Mouse (Mus musculus) forebrain, embryonic 10.5 days (tissue): ENCODE results near the gene Olfr1417. TPM values are rescaled to one million over a fixed set of nuclear protein-coding genes. Genes with fewer than 3 reads are reported as not detected.
"Not testable (repeated sequence)": the region's sequence is repeated elsewhere in the genome, so short reads cannot be mapped to it uniquely, and the experiment has no call there.

Experiments used
- DNase-seq: peaks from one replicate; pipeline ENCODE4 v3.0.0-alpha.2; 2017; ENCODE audit warnings: low spot score; ENCODE audit errors: extremely low spot score
- H3K27ac ChIP-seq: fragments of 300-500 bp; sonication (generic); 2 replicates; pipeline ENCODE4 v1.5.1; 2016; ENCODE audit warnings: mild to moderate bottlenecking
- H3K27me3 ChIP-seq: fragments of 300-500 bp; sonication (generic); 2 replicates; pipeline ENCODE4 v1.6.1; 2016; ENCODE audit warnings: mild to moderate bottlenecking; ENCODE audit not compliant: poor library complexity, severe bottlenecking
- H3K36me3 ChIP-seq: fragments of 300-500 bp; sonication (generic); replicated peaks from 2 replicates; pipeline ENCODE4 v1.6.1; 2016; ENCODE audit warnings: mild to moderate bottlenecking, moderate library complexity
- H3K4me1 ChIP-seq: fragments of 300-500 bp; sonication (generic); 2 replicates; pipeline ENCODE4 v1.6.1; 2016
- H3K4me3 ChIP-seq: fragments of 300-500 bp; sonication (generic); 2 replicates; pipeline ENCODE4 v1.5.1; 2016; ENCODE audit warnings: mild to moderate bottlenecking, moderate library complexity
- H3K9me3 ChIP-seq: fragments of 300-500 bp; sonication (generic); 2 replicates; pipeline ENCODE4 v1.6.1; 2016; ENCODE audit warnings: mild to moderate bottlenecking, moderate library complexity
- WGBS: fragments of 180-500 bp; shearing (Covaris S2); methylation state at CpG from one replicate; pipeline ENCODE4 v1.1.7; 2016; 5-methylcytosine and 5-hydroxymethylcytosine counted together
- polyA plus RNA-seq: library from polyadenylated mRNA; unstranded; fragments of >200 nt; fragmentation: Nextera tagmentation; extraction: Ambion mirVana; gene quantifications from 2 replicates; pipeline ENCODE4 v1.2.1, GENCODE M21; 2016

Gene Olfr1417
- 0.06 TPM in 1 of 2 replicates, not detected in the other for polyA plus RNA-seq

- Histone ChIP-seq H3K36me3 (no peaks in the 10 kb centered on the region), H3K27me3 (no peaks in the 10 kb centered on the region), H3K4me1 (no peaks in the 10 kb centered on the region), H3K4me3 (no peak within 1 kb of the TSS), H3K9me3 (no peaks in the 10 kb centered on the region), H3K27ac (no peak within 1 kb of the TSS)
- no peak for DNase-seq
- 89% methylated on average over 4 of the region's 4 CpGs for WGBS
Observed at GRCm38 (mm10) chr19:11839119-11839518, at the start of gene Olfr1417. TSS of gene Olfr1417 (minus strand) at chr19:11839219.

- H3K9me3 ChIP-seq = no peaks in the 10 kb centered on the region
- no peaks in the 10 kb centered on the region for H3K4me1 ChIP-seq
- H3K36me3 ChIP-seq = no peaks in the 10 kb centered on the region
- no peak for DNase-seq
- H3K4me3 ChIP-seq = no peak within 1 kb of the TSS
- no peak within 1 kb of the TSS for H3K27ac ChIP-seq
- WGBS = 68% methylated on average over 1 of the region's 1 CpGs
- H3K27me3 ChIP-seq = no peaks in the 10 kb centered on the region
Observed at GRCm38 (mm10) chr19:11886265-11886664, 47.2 kb upstream of the Olfr1417 start, which contains the start of gene Olfr1420. TSS of gene Olfr1420 (plus strand) at chr19:11886565.

- H3K9me3 ChIP-seq, H3K4me3 ChIP-seq, H3K27ac ChIP-seq, H3K36me3 ChIP-seq, H3K4me1 ChIP-seq, DNase-seq, H3K27me3 ChIP-seq: not testable (repeated sequence)
- 71% methylated on average over 22 of the region's 22 CpGs for WGBS
Observed at GRCm38 (mm10) chr19:11878404-11878803, 39.4 kb upstream of the Olfr1417 start.

GRCm38 (mm10) chr19:11875006-11875405 is 36.0 kb upstream of the Olfr1417 start, which contains the start of gene Olfr1419:
TSS of gene Olfr1419 (minus strand) at chr19:11875106.
- Histone ChIP-seq H3K4me3 (no peak within 1 kb of the TSS), H3K27ac (no peak within 1 kb of the TSS), H3K36me3 (no peaks in the 10 kb centered on the region), H3K4me1 (no peaks in the 10 kb centered on the region), H3K27me3 (no peaks in the 10 kb centered on the region), H3K9me3 (no peaks in the 10 kb centered on the region)
- WGBS = 68% methylated on average over 1 of the region's 1 CpGs
- no peak for DNase-seq

- H3K27ac ChIP-seq = no peak overlapping the region
Observed at GRCm38 (mm10) chr19:11867837-11868236, 28.8 kb upstream of the Olfr1417 start.

GRCm38 (mm10) chr19:11860966-11861365 is 21.9 kb upstream of the Olfr1417 start, which contains the start of gene Olfr1418:
TSS of gene Olfr1418 (minus strand) at chr19:11861066.
- no peak for DNase-seq
- no peaks in the 10 kb centered on the region; the same call in 1 of the 2 replicates for H3K9me3 ChIP-seq
- H3K4me3 ChIP-seq = no peak within 1 kb of the TSS
- H3K36me3 ChIP-seq = no peaks in the 10 kb centered on the region
- no peak within 1 kb of the TSS for H3K27ac ChIP-seq
- H3K27me3 ChIP-seq = no peaks in the 10 kb centered on the region
- no peaks in the 10 kb centered on the region for H3K4me1 ChIP-seq
- 96% methylated on average over 1 of the region's 1 CpGs for WGBS

More at GRCm38 (mm10) chr19:11867837-11868236, 28.8 kb upstream of the Olfr1417 start:
- WGBS = 84% methylated on average over 2 of the region's 2 CpGs
- no peaks in the 10 kb centered on the region for H3K4me1 ChIP-seq
- no peak for DNase-seq
- no peaks in the 10 kb centered on the region for H3K27me3 ChIP-seq
- H3K36me3 ChIP-seq = no peaks in the 10 kb centered on the region
- H3K9me3 ChIP-seq = peaks cover 9% of the 10 kb centered on the region; the same call in 1 of the 2 replicates
- H3K4me3 ChIP-seq = no peak overlapping the region

- no peaks in the 10 kb centered on the region for H3K9me3 ChIP-seq
- no peaks in the 10 kb centered on the region for H3K27me3 ChIP-seq
- no peak for DNase-seq
- WGBS = 79% methylated on average over 6 of the region's 6 CpGs
- H3K4me3 ChIP-seq = no peak overlapping the region
- H3K4me1 ChIP-seq = no peaks in the 10 kb centered on the region
- H3K36me3 ChIP-seq = no peaks in the 10 kb centered on the region
- H3K27ac ChIP-seq = no peak overlapping the region
Observed at GRCm38 (mm10) chr19:11856506-11856905, 17.5 kb upstream of the Olfr1417 start.

GRCm38 (mm10) chr19:11854821-11855220 is 15.8 kb upstream of the Olfr1417 start:
- H3K9me3 ChIP-seq = no peaks in the 10 kb centered on the region
- no peak overlapping the region for H3K4me3 ChIP-seq

GRCm38 (mm10) chr19:11852652-11853051 is 13.6 kb upstream of the Olfr1417 start:
- Histone ChIP-seq H3K9me3 (no peaks in the 10 kb centered on the region), H3K27me3 (no peaks in the 10 kb centered on the region), H3K36me3 (no peaks in the 10 kb centered on the region), H3K4me1 (no peaks in the 10 kb centered on the region), H3K4me3 (no peak overlapping the region), H3K27ac (no peak overlapping the region)
- DNase-seq = no peak
- WGBS = 73% methylated on average over 4 of the region's 4 CpGs

More at GRCm38 (mm10) chr19:11854821-11855220, 15.8 kb upstream of the Olfr1417 start:
- no peaks in the 10 kb centered on the region for H3K27me3 ChIP-seq
- no peak overlapping the region for H3K27ac ChIP-seq
- no peaks in the 10 kb centered on the region for H3K4me1 ChIP-seq
- H3K36me3 ChIP-seq = no peaks in the 10 kb centered on the region
- DNase-seq = no peak
- 86% methylated on average over 2 of the region's 2 CpGs for WGBS

- DNase-seq = no peak
- Histone ChIP-seq H3K4me3 (no peak overlapping the region), H3K9me3 (no peaks in the 10 kb centered on the region), H3K36me3 (no peaks in the 10 kb centered on the region), H3K4me1 (no peaks in the 10 kb centered on the region), H3K27ac (no peak overlapping the region), H3K27me3 (no peaks in the 10 kb centered on the region)
- 89% methylated on average over 4 of the region's 4 CpGs for WGBS
Observed at GRCm38 (mm10) chr19:11846333-11846732, 7.3 kb upstream of the Olfr1417 start.

- peaks cover 12% of the 10 kb centered on the region; the same call in 1 of the 2 replicates for H3K4me1 ChIP-seq
- H3K27me3 ChIP-seq = peaks cover 19% of the 10 kb centered on the region
- no peaks in the 10 kb centered on the region for H3K9me3 ChIP-seq
- H3K4me3 ChIP-seq = no peak overlapping the region
- no peak for DNase-seq
- no peak overlapping the region for H3K27ac ChIP-seq
- 26% methylated on average over 4 of the region's 4 CpGs for WGBS
- no peaks in the 10 kb centered on the region for H3K36me3 ChIP-seq
Observed at GRCm38 (mm10) chr19:11823346-11824065, 15.5 kb downstream of the Olfr1417 start.

- H3K9me3 ChIP-seq = no peaks in the 10 kb centered on the region
- H3K4me3 ChIP-seq = peak overlapping the region; percentile 70
- WGBS = 36% methylated on average over 6 of the region's 6 CpGs
- no peak for DNase-seq
- no peaks in the 10 kb centered on the region for H3K36me3 ChIP-seq
- peaks cover 51% of the 10 kb centered on the region for H3K27me3 ChIP-seq
- peak overlapping the region; percentile 16; the same call in 1 of the 2 replicates for H3K27ac ChIP-seq
- peaks cover 18% of the 10 kb centered on the region for H3K4me1 ChIP-seq
Observed at GRCm38 (mm10) chr19:11820211-11820610, 18.8 kb downstream of the Olfr1417 start.

GRCm38 (mm10) chr19:11819800-11820199 is 19.2 kb downstream of the Olfr1417 start:
- WGBS = 1% methylated on average over 15 of the region's 15 CpGs

More at GRCm38 (mm10) chr19:11819800-11820199, 19.2 kb downstream of the Olfr1417 start:
- Histone ChIP-seq H3K27ac (peak overlapping the region; percentile 16; the same call in 1 of the 2 replicates), H3K4me3 (peak overlapping the region; percentile 70), H3K9me3 (no peaks in the 10 kb centered on the region), H3K4me1 (peaks cover 21% of the 10 kb centered on the region), H3K27me3 (peaks cover 55% of the 10 kb centered on the region), H3K36me3 (no peaks in the 10 kb centered on the region)
- DNase-seq = peak; percentile 87
